Mouse (Mus musculus): Measurements from ENCODE around the gene 9230104L09Rik. TPM values are rescaled to one million over a fixed set of nuclear protein-coding genes. Genes with fewer than 3 reads are reported as not detected.
A peak's percentile ranks its signal among the peaks of the same experiment; 100 is the strongest.

9230104L09Rik gene
- total RNA-seq, 2 experiments from 2014 or later = not detected

DNA sequence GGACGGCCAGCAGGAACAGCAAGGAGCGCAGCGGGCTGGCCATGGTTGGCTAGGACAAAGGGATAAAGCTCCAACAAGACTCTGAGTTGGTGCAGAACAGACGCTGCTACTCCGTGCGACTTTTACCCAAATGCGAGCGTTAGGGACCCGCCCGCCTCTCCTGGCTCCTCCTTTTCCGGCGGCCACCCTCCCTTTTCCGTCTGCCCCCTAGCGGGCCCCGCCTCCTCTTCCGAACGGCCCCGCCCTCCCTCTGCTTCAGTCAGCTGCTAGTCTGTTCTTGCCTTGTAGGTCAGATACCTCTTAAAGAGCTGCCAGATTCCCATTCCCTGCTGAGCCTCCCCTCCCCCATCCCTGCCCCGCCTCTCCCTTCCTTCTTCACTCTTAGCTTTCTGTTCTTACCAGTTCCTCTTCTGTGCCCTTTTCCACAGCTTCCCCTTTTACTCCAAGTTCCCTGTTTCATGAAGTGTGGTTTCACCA is 10.5 kb upstream of the 9230104L09Rik start, which contains the start of gene Cst3:
Cst3 (minus strand) TSS at position 358 of the 477 bp plus-strand sequence.
- Histone ChIP-seq H3K27ac (peak within 1 kb of the TSS; percentile 94), H3K4me3 (peak within 1 kb of the TSS; percentile 95)
- TF ChIP-seq CTCF (conservative IDR thresholded peaks at IDR 0.05) = peak; percentile 64
- DNase-seq (ENCODE audit: low spot score in 2 of 2) = peak; percentile 92 to 95

DNA sequence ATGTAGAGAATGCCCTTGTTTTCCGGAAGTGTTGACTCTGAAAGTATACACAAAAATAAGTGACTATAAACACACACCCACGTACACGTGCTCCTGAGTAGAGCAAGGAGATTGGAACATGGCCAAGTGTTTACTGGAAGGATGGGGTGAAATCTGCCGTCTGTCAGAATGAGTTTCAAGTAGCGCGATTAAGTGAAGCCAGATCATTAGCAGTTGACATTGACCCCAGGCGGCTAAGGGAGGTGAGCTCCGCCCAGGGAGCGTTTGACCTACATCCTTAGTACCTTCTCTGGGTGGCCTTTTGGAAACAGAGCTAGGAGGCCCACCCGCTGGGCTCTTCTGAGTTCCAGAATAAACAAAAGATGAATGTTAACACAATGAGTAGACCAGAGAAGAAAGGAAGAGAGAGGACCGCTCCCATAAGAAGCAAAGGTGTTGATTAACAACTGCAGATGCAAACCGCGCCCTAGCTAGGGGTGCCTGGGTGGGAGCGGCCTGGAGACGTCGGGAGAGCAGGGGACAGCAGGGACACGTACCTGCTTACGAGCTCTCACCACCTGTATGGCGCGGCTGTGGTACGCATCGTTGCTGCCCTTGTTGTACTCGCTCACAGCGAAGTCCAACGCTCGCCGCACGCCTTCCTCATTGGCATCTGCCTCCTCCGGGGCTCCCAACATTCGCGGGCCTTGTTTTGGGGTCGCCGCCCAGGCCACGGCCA is 9.9 kb upstream of the 9230104L09Rik start:
- no peak for TF ChIP-seq CTCF (conservative IDR thresholded peaks at IDR 0.05)
- no peak for DNase-seq (ENCODE audit: low spot score in 2 of 2)
- Histone ChIP-seq H3K4me3 (peak overlapping the region; percentile 95), H3K27ac (peak overlapping the region; percentile 94)

- no peak for DNase-seq (ENCODE audit: low spot score in 2 of 2)
- H3K4me3 ChIP-seq = peak overlapping the region; percentile 95
- peak overlapping the region; percentile 94 for H3K27ac ChIP-seq
- TF ChIP-seq CTCF (conservative IDR thresholded peaks at IDR 0.05) = no peak
Measured at GRCm38 (mm10) chr2:148874224-148874616, 9.4 kb upstream of the 9230104L09Rik start.

DNA sequence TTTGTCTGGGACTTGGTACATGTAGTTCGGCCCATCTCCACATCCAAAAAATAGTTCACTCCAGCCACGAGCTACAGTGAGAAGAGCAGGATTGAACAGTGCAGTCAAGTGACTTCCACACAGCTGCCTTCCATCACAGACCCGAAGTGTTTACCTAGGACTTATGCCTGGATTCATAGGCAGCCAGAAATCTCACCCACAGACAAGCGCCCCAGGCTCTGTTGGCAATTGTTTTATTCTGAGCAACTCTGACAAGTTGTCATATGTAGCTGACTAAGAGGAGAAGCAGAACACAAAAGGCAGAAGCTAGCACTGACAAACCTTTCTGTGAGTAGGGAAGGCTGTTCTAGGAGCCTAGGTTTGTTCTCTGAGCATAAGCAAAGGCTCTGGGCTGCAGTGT is 8.0 kb upstream of the 9230104L09Rik start:
- Histone ChIP-seq H3K4me3 (peak overlapping the region; percentile 95), H3K27ac (peak overlapping the region; percentile 94)
- TF ChIP-seq CTCF (conservative IDR thresholded peaks at IDR 0.05) = no peak
- DNase-seq (ENCODE audit: low spot score in 2 of 2) = peak in 1 of 2 experiments; percentile 41

DNA sequence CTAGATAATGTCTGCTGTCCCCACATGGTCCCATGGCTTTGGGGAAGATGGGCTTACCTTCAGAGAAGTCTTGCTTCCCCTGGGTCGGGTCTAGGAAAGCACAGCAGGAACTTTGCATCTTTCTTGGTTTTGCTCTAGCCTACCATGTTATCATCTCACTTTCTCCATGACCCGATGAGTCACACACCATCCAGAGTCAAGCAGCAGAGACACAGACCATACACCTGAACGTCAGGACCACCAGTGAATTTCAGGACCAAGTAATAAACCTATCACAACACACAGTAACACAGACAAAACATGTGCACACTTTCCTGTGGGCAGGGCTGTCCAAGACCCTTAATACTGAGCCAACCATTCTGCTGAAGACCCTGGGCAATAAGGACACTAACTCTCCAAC is 5.7 kb upstream of the 9230104L09Rik start:
- Histone ChIP-seq H3K27ac (peak overlapping the region; percentile 19; the same call in 1 of the 2 replicates), H3K4me3 (no peak overlapping the region)
- no peak for TF ChIP-seq CTCF (conservative IDR thresholded peaks at IDR 0.05)
- no peak for DNase-seq (ENCODE audit: low spot score in 2 of 2)

DNA sequence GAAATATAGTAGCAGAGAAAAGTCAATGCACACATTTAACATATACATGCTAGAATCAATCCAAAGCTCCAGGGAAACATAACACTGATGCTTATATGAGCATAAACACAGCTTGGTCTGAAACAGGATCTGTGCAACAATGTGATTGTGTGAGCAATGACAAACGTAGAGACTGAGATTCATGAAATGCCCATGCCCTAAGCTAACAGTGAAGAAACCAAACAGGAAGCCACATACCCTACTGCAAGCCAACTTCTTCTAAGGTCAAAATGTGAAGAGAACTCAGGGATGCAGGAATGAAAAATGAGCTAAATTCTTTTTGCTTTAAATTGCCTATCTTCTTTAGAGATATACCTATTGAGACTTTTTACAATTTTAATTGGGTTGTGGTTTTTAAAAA is 4.1 kb upstream of the 9230104L09Rik start:
- no peak for TF ChIP-seq CTCF (conservative IDR thresholded peaks at IDR 0.05)
- no peak overlapping the region for H3K4me3 ChIP-seq
- no peak for DNase-seq (ENCODE audit: low spot score in 2 of 2)
- H3K27ac ChIP-seq = no peak overlapping the region

DNA sequence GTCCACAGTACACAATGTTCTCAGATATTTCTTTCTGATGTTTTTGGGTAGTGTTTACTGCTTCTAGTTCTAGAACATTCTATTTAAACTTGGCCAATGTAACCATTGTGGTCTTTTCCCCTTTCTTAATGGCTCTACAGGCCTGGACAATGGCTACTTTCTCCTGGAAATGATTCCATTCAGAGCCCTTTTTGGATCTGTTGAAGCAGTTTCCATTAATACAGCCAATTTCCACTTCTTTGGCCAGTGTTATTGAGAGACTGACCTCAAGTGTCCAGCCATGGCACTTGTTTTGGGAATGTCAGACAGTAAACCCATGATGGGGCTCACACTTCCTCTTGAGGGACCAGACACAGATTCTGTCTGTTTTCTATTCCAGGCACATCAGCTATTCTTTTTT is 3.1 kb downstream of the 9230104L09Rik start:
- no peak overlapping the region for H3K4me3 ChIP-seq
- DNase-seq (ENCODE audit: low spot score in 2 of 2) = peak in 1 of 2 experiments; percentile 37
- TF ChIP-seq CTCF (conservative IDR thresholded peaks at IDR 0.05) = no peak
- H3K27ac ChIP-seq = peak overlapping the region; percentile 84

DNA sequence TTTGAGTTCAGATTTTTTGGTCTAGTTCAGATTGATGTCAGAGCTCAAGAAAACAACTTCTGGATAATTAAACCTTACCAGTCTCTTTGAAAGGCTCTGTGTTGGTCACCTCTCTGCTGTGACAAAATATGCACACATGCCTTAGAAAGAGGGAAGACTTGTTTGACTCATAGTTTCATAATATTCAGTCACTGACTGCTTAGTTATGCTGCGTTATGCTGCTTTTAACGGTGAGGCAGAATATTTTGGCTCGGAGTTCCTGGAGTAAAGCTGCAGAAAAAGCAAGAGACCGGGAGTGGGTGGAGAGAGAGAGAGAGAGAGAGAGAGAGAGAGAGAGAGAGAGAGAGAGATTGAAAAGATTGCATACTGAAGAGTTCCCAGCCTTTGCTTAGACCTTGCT is 3.8 kb downstream of the 9230104L09Rik start:
- peak overlapping the region; percentile 84 for H3K27ac ChIP-seq
- no peak for TF ChIP-seq CTCF (conservative IDR thresholded peaks at IDR 0.05)
- H3K4me3 ChIP-seq = no peak overlapping the region
- DNase-seq (ENCODE audit: low spot score in 2 of 2) = no peak

DNA sequence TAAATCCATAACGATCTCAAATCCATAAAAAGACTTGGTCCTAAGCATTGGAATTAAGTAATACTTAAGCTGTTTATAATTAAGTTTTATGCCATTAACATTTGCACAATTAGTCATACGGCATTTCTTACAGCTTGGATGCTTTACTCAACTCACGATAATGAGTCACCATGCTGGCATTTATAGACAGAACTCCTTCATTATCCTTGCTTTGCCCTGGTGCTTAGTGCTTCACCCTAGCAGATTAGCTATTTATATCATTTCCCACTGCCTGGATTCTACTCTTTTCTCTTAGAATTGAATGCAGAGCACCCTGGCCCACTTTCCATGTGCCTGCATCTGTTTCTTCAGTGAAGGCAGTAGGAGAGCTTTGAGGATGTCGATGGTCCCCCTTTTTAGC is 7.3 kb downstream of the 9230104L09Rik start:
- no peak for TF ChIP-seq CTCF (conservative IDR thresholded peaks at IDR 0.05)

DNA sequence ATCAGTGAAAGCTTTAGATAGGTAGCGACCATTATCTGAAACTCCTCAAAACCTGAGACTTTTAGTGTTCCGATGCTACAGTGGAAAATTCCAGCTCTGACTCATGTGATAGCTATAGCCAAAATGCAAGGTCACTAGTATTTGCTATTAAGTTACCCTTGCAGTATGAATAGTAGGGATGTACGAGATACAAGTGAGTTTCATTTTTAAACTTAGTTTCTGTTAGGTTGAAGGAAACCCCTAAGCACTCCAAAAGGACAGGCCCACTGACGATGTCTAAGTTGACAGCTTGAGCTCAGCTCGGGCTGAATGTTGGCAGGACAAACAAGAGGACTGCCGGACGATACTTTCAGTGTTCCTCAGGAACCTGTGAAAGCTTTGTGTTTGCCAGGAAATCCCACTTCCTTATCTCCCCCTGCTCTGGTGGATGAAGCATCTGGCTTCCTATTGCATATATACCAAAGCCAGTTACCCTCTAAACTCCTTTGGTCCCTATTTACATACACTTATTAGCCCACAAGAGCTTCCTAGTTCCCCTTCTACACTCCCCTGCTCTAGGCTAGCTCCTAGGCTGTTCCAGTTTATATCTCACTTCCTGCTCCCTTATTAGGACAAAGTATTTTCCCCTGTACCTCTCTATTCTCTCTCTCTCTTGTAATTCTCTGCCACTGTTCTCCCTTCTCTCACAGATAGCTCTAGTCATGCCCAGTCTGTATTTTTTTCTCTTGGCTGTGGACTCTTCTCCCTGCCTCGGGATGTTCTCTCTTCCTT is 8.0 kb downstream of the 9230104L09Rik start:
- TF ChIP-seq CTCF (conservative IDR thresholded peaks at IDR 0.05) = no peak
- Histone ChIP-seq H3K27ac (peak overlapping the region; percentile 80; the same call in 1 of the 2 replicates), H3K4me3 (no peak overlapping the region)
- DNase-seq (ENCODE audit: low spot score in 2 of 2) = no peak

More for the DNA sequence above, 7.3 kb downstream of the 9230104L09Rik start:
- no peak for DNase-seq (ENCODE audit: low spot score in 2 of 2)
- no peak overlapping the region for H3K4me3 ChIP-seq
- H3K27ac ChIP-seq = peak overlapping the region; percentile 80

DNA sequence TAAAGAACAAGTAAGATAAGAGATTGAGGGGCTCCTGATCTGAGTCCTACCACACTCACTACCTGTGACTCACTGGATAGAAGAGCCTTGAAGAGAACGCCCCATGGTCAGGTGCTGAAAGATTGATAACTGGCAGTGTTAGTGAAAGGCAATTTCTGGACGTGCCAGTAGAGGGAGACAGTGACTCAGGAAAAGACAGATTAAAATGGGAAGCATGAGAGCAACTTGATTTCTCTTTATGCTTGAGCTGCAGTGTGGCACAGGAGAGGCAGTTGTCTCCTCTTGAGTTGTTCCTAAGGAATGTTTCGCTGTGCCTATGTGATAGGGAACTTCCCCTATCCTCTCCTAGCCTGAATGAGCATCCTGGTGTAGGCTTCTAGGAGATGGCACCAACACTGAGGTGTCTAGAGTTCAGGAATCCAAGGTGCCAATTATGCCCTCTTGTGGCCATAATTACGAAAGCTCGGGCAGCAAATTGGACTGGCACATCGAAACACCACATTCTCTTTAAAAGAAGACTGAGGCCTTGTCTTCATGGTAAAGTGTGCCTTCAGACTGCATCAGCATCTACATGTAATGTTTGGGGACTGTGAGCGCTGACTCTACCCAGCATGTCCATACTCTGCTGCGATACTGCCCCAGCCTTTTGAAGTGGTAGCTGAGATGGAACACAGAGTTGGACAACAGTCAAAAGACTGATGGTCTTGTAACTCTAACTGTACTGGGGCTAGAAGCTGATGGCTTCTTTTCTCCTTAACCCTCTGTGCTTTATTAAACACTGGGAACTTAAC is 13.5 kb downstream of the 9230104L09Rik start:
- peak overlapping the region; percentile 67 for H3K27ac ChIP-seq
- peak; percentile 89 for TF ChIP-seq CTCF (conservative IDR thresholded peaks at IDR 0.05)

GRCm38 (mm10) chr2:148839224-148839623 is 25.6 kb downstream of the 9230104L09Rik start:
- no peak overlapping the region for H3K4me3 ChIP-seq
- H3K27ac ChIP-seq = no peak overlapping the region
- TF ChIP-seq CTCF (conservative IDR thresholded peaks at IDR 0.05) = no peak
- DNase-seq (ENCODE audit: low spot score in 2 of 2) = no peak

More for the DNA sequence above, 13.5 kb downstream of the 9230104L09Rik start:
- peak; percentile 77 to 81 for DNase-seq (ENCODE audit: low spot score in 2 of 2)
- peak overlapping the region; percentile 33 for H3K4me3 ChIP-seq
